Mouse (Mus musculus): ENCODE data around the gene Nfkb2. TPM values are rescaled to one million over a fixed set of nuclear protein-coding genes. Genes with fewer than 3 reads are reported as not detected.

Nfkb2 gene
- 10 to 100 TPM; 41.7 to 43.7 TPM for total RNA-seq (2023)

DNA sequence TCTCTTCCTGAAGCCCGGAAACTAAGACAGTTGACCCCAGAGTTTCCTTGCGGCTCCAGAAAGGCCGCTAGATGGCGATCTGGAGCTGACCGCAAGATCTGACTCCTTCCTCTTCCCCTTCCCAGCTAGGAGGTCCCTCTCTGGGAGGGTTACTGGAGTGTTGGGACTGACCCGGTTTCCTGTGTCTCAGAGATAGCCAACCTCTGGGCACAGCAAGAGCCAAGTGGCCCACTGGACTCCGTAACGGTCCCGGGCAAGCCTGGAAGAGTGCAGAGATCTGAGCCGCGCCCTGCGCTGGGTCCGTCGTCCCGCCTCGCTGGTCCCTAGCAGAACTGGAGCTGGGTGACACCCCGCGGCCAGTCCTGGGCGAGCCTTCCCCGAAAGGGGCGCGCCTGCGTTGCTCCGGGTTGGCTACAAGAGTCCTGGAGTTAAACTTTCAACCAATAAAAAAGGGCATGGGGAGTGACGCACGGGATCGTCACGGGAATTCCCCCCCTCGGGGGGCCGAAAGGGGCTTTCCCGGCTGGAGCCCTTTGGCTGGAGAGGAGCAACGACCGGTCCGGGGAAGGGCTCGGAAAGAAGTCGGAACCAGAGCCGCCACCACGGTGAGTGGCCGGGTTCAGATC, at the start of gene Nfkb2:
TSS of gene Nfkb2 (plus strand) at position 105 of the 626 bp plus-strand sequence.

DNA sequence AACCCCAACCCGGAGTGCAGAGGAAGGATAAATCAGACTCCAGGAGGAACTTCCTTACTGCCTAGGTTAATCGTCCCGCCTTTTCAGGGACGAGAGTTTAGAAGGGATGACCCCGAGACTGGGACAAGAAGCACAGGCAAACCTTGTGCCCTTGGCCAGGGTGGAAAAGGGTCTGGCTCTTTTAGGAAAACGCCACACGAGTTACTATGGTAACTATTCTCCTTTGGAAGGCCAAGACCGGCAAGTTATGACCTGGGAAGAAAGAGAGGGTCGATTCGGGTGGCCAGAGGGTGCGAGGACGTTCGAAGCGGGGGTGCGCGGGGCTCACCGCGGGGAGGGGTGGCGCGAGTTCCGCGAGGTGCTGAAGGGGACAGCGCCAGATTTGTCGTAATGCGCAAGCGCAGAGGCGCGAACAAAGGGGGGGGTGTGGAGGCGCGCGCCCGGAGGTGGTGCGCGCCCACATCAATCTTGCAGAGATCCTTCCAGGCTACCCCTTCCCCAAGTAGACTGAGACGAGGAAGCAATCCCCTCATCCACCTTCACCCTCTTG, 22.7 kb downstream of the Nfkb2 start, which contains the start of gene Psd:
TSS of gene Psd (minus strand) at position 401 of the 550 bp plus-strand sequence.

DNA sequence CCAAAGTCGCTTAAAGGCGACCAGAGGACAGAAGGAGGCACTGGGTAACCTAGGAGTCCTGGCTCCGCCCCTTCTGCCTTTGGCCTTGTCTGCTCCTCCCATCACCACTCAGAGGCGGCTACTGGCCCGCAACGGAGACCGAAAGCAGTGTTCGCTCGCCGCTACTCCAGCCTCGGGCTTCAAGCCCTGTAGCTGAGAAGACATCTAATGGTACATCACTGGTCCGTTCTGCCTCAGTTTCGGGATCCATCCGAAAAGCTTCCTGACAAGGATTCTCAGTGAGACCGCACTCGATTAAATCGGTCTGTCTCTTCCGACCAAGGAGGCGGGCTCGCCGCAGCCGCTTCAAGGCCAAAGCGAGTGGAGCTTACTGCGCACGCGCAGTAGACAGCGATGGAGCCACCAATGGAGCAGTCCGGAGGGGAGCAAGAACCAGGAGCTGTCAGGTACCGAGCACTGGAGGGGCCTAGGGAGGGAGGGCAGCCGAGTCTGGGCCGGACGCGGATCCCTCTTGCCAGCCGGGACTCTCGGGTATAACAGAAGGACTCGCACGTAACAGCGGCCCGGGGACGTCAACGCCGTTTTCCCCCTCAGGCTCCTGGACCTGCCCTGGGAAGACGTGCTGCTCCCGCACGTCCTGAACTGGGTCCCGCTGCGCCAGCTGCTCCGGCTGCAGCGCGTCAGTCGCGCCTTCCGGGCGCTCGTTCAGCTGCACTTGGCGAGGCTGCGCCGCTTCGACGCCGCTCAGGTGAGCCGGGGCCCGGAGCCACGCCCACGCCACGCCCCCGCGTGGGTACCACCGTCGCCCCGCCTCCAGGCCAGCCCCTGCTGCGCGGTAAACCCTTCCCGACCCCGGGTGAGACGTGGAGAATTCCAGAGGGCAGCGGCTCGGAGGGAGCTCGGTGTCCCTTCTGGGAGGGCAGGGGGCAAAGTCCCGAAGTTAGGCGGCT, 24.2 kb downstream of the Nfkb2 start, which contains the start of gene Fbxl15:
TSS of gene Fbxl15 (plus strand) at position 104 of the 950 bp plus-strand sequence.

DNA sequence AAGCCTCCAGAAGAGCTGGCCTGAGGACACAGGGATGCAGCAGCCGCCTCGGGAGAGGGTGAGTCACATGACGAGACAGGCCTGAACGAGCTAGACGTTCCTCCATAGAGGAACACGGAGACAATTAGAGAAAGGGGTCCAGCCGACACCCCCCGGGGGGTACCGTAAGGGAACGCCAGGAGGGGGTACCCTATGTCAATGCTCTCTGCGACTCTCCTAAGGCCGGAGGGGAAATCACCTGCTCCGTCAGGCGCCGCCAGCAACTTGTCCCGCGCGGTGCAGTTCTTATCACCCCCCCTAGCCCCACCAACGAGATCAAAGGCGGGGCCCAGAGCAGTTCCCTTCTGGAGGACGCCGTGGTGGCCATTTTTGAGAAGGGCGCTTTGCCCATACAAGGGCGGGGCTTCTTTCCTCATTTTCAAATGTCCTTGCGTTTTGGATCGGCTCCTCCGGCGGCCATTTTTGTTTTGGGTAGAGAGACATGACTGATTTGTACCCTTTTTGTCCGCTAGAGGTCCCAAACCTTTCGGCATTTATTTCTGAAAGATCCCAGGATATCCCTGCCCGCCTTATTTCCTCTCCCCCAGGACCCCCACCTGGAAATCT, 34.3 kb downstream of the Nfkb2 start, which contains the start of gene Cuedc2:
TSS of gene Cuedc2 (minus strand) at position 372 of the 606 bp plus-strand sequence.

DNA sequence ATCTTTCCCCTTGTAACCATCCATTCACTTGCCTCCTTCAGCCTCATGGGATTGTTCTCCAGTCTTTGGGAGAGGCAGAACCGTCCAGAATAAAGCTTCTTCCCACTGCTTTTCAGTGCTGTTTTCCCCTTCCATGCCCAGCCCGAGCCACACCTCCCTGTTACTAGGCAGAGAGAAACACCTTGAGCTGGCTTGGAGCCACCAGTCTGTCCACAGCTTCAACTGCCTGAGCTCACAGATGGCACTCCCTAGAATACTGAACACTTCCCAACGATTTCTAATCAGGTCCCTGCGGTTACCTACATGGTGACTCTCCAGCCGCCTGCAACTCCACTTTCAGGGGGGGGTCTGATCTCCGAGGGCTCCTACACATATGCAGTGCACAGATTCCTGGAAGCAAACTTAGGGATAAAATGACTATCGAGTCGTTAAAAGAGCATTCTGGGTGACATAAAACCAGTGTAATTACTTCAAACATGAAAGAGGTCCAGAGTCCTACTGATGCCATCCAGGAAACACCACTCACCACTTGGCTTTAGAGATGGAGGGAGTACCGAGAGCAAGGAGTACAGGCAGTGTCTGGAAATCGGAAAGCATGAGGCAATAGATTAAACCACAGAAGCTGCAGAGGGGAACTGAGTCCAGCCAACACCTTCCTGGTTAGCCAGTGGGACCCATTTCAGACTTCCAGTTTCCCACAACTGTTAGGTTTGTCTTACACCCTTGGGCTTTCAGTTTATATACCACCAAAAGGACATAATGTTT, 46.2 kb downstream of the Nfkb2 start, which contains the start of gene 2310034G01Rik:
TSS of gene 2310034G01Rik (minus strand) at position 135 of the 765 bp plus-strand sequence.

Other genes with a start within 250 kb of the Nfkb2 start
- 10 to 100 TPM; 22.0 to 24.7 TPM for gene Nolc1, start 228.5 kb upstream of the Nfkb2 start, total RNA-seq (2023)
- gene Elovl3, start 172.4 kb upstream of the Nfkb2 start, total RNA-seq (2023): under 1 TPM; 0.22 to 0.66 TPM
- gene Pitx3, start 156.0 kb upstream of the Nfkb2 start, total RNA-seq (2023): not detected
- gene Gbf1, start 151.8 kb upstream of the Nfkb2 start, total RNA-seq (2023): 10 to 100 TPM; 56.1 to 60.1 TPM
- gene Psd, start 22.8 kb downstream of the Nfkb2 start, total RNA-seq (2023): under 1 TPM in 1 of 2 experiments, not detected in 1; 0.53 TPM
- gene Fbxl15, start 23.9 kb downstream of the Nfkb2 start, total RNA-seq (2023): 1 to 10 TPM; 3.0 TPM
- gene Cuedc2, start 34.4 kb downstream of the Nfkb2 start, total RNA-seq (2023): 100 to 1,000 TPM in 1 of 2 experiments, 10 to 100 TPM in 1; 92.6 to 101 TPM
- gene Mfsd13a, start 36.8 kb downstream of the Nfkb2 start, total RNA-seq (2023): 10 to 100 TPM; 29.0 to 32.7 TPM
- not detected for gene 2310034G01Rik, start 46.0 kb downstream of the Nfkb2 start, total RNA-seq (2023)
- gene Actr1a, start 91.4 kb downstream of the Nfkb2 start, total RNA-seq (2023): 10 to 100 TPM; 83.9 to 91.4 TPM
- gene Sufu, start 92.6 kb downstream of the Nfkb2 start, total RNA-seq (2023): 10 to 100 TPM in 1 of 2 experiments, 1 to 10 TPM in 1; 9.0 to 11.5 TPM
- 10 to 100 TPM; 40.9 to 47.7 TPM for gene Trim8, start 197.4 kb downstream of the Nfkb2 start, total RNA-seq (2023)

Measured in neutrophil, adult 83 days (primary cell).